Mouse (Mus musculus) intestine, embryonic 14.5 days (tissue): ENCODE results near the gene Pcbp4. TPM values are rescaled to one million over a fixed set of nuclear protein-coding genes. Genes with fewer than 3 reads are reported as not detected.

Experiments used
- ATAC-seq: fragments of 200-750 bp; cut with Nextera tagmentation; replicated peaks from 2 replicates; pipeline ENCODE4 v1.8.0; 2017; ENCODE audit warnings: low read depth, moderate number of reproducible peaks, moderate TSS enrichment, moderate library complexity; ENCODE audit not compliant: low FRiP score, low TSS enrichment
- DNase-seq: peaks from one replicate; pipeline ENCODE4 v3.0.0-alpha.2; 2018; ENCODE audit warnings: low spot score
- H3K27ac ChIP-seq: fragments of 300-500 bp; sonication (generic); 2 replicates; pipeline ENCODE4 v1.5.1; 2014; ENCODE audit warnings: low read depth, mild to moderate bottlenecking, control low read depth
- H3K27me3 ChIP-seq: fragments of 300-500 bp; sonication (generic); replicated peaks from 2 replicates; pipeline ENCODE4 v1.6.1; 2014; ENCODE audit warnings: low read length, control low read depth; ENCODE audit not compliant: control insufficient read depth, insufficient read depth
- H3K36me3 ChIP-seq: fragments of 300-500 bp; sonication (generic); 2 replicates; pipeline ENCODE4 v1.6.1; 2014; ENCODE audit warnings: low read length, control low read depth; ENCODE audit not compliant: control insufficient read depth, insufficient read depth
- H3K4me1 ChIP-seq: fragments of 300-500 bp; sonication (generic); replicated peaks from 2 replicates; pipeline ENCODE4 v1.6.1; 2014; ENCODE audit warnings: low read length, control low read depth, mixed read lengths; ENCODE audit not compliant: control insufficient read depth, insufficient read depth
- H3K4me2 ChIP-seq: fragments of 300-500 bp; sonication (generic); 2 replicates; pipeline ENCODE4 v1.6.1; 2014; ENCODE audit warnings: low read length
- H3K4me3 ChIP-seq: fragments of 300-500 bp; sonication (generic); 2 replicates; pipeline ENCODE4 v1.5.1; 2014; ENCODE audit warnings: low read depth, low read length, control low read depth, mixed read lengths
- H3K9ac ChIP-seq: fragments of 300-500 bp; sonication (generic); 2 replicates; pipeline ENCODE4 v1.6.1; 2014; ENCODE audit warnings: mild to moderate bottlenecking, low read length
- H3K9me3 ChIP-seq: fragments of 300-500 bp; sonication (generic); 2 replicates; pipeline ENCODE4 v1.6.1; 2016; ENCODE audit warnings: low read length, control low read depth; ENCODE audit not compliant: control insufficient read depth
- WGBS: fragments of 180-500 bp; shearing (Covaris S2); extraction: QIAGEN DNeasy Blood & Tissue Kit; methylation state at CpG from one replicate; pipeline ENCODE4 v1.1.7; 2014; 5-methylcytosine and 5-hydroxymethylcytosine counted together
- polyA plus RNA-seq: library from polyadenylated mRNA; unstranded; fragments of >200 nt; fragmentation: Nextera tagmentation; extraction: Ambion mirVana; gene quantifications from 2 replicates; pipeline ENCODE4 v1.2.1, GENCODE M21; 2014

Pcbp4 gene
- polyA plus RNA-seq, 1 experiment from 2014 or later, result 55.3 TPM

- Histone ChIP-seq H3K4me3 (peak overlapping the region; percentile 85), H3K4me2 (peak overlapping the region; percentile 96), H3K9ac (peak overlapping the region; percentile 69), H3K9me3 (no peaks in the 10 kb centered on the region), H3K36me3 (peaks cover 18% of the 10 kb centered on the region), H3K27me3 (no peaks in the 10 kb centered on the region), H3K27ac (no peak overlapping the region), H3K4me1 (peaks cover 15% of the 10 kb centered on the region)
- WGBS, result 2% methylated on average over 16 of the region's 16 CpGs
- ATAC-seq (no peak), DNase-seq (no peak)
These were observed 24.6 kb downstream of the Pcbp4 start for GRCm38 (mm10) chr9:106477649-106478048.

- DNase-seq (no peak), ATAC-seq (no peak)
- Histone ChIP-seq H3K27me3 (no peaks in the 10 kb centered on the region), H3K4me1 (peaks cover 15% of the 10 kb centered on the region), H3K9ac (peak overlapping the region; percentile 69), H3K27ac (no peak overlapping the region), H3K4me2 (peak overlapping the region; percentile 96), H3K4me3 (peak overlapping the region; percentile 85), H3K36me3 (peaks cover 22% of the 10 kb centered on the region), H3K9me3 (no peaks in the 10 kb centered on the region)
- WGBS, result 81% methylated on average over 9 of the region's 9 CpGs
These were observed 25.0 kb downstream of the Pcbp4 start for GRCm38 (mm10) chr9:106478101-106478500.

GRCm38 (mm10) chr9:106480541-106480940 lies 27.4 kb downstream of the Pcbp4 start:
- peaks cover 46% of the 10 kb centered on the region for H3K36me3 ChIP-seq
- H3K9ac ChIP-seq, result no peak overlapping the region
- H3K4me2 ChIP-seq, result no peak overlapping the region
- H3K4me1 ChIP-seq, result peaks cover 15% of the 10 kb centered on the region
- H3K9me3 ChIP-seq, result no peaks in the 10 kb centered on the region
- no peak for ATAC-seq
- H3K27ac ChIP-seq, result no peak overlapping the region
- no peaks in the 10 kb centered on the region for H3K27me3 ChIP-seq
- no peak for DNase-seq
- H3K4me3 ChIP-seq, result no peak overlapping the region
- 94% methylated on average over 7 of the region's 7 CpGs for WGBS

- no peak overlapping the region for H3K4me3 ChIP-seq
- no peak overlapping the region for H3K9ac ChIP-seq
- ATAC-seq (no peak), DNase-seq (no peak)
- no peaks in the 10 kb centered on the region for H3K9me3 ChIP-seq
- WGBS, result 96% methylated on average over 15 of the region's 15 CpGs
- H3K4me2 ChIP-seq, result no peak overlapping the region
- peaks cover 15% of the 10 kb centered on the region for H3K4me1 ChIP-seq
- no peak overlapping the region for H3K27ac ChIP-seq
- H3K36me3 ChIP-seq, result peaks cover 52% of the 10 kb centered on the region
- H3K27me3 ChIP-seq, result no peaks in the 10 kb centered on the region
These were observed 28.0 kb downstream of the Pcbp4 start for GRCm38 (mm10) chr9:106481075-106481474.

- Histone ChIP-seq H3K27ac (no peak overlapping the region), H3K4me1 (peaks cover 10% of the 10 kb centered on the region), H3K9ac (no peak overlapping the region), H3K36me3 (peaks cover 52% of the 10 kb centered on the region), H3K4me2 (no peak overlapping the region), H3K27me3 (no peaks in the 10 kb centered on the region), H3K9me3 (no peaks in the 10 kb centered on the region), H3K4me3 (no peak overlapping the region)
- ATAC-seq (no peak), DNase-seq (no peak)
- 93% methylated on average over 13 of the region's 13 CpGs for WGBS
These were observed 28.6 kb downstream of the Pcbp4 start for GRCm38 (mm10) chr9:106481676-106482075.

GRCm38 (mm10) chr9:106482578-106483115 lies 29.6 kb downstream of the Pcbp4 start:
- H3K27ac ChIP-seq, result no peak overlapping the region
- peaks cover 52% of the 10 kb centered on the region for H3K36me3 ChIP-seq
- H3K9me3 ChIP-seq, result no peaks in the 10 kb centered on the region
- ATAC-seq (no peak), DNase-seq (no peak)
- H3K9ac ChIP-seq, result no peak overlapping the region
- peaks cover 10% of the 10 kb centered on the region for H3K4me1 ChIP-seq
- 89% methylated on average over 17 of the region's 17 CpGs for WGBS
- H3K4me3 ChIP-seq, result no peak overlapping the region
- no peak overlapping the region for H3K4me2 ChIP-seq
- no peaks in the 10 kb centered on the region for H3K27me3 ChIP-seq

- peaks cover 52% of the 10 kb centered on the region for H3K36me3 ChIP-seq
- no peak overlapping the region for H3K27ac ChIP-seq
- no peaks in the 10 kb centered on the region for H3K27me3 ChIP-seq
- no peak overlapping the region for H3K9ac ChIP-seq
- no peak overlapping the region for H3K4me3 ChIP-seq
- peaks cover 5% of the 10 kb centered on the region for H3K4me1 ChIP-seq
- H3K4me2 ChIP-seq, result no peak overlapping the region
- WGBS, result 96% methylated on average over 10 of the region's 10 CpGs
- no peaks in the 10 kb centered on the region for H3K9me3 ChIP-seq
- ATAC-seq, result no peak
- DNase-seq, result no peak
These were observed 30.0 kb downstream of the Pcbp4 start for GRCm38 (mm10) chr9:106483136-106483535.

GRCm38 (mm10) chr9:106483606-106484005 lies 30.5 kb downstream of the Pcbp4 start:
- Histone ChIP-seq H3K4me2 (no peak overlapping the region), H3K36me3 (peaks cover 52% of the 10 kb centered on the region), H3K9me3 (no peaks in the 10 kb centered on the region), H3K4me1 (0 out of 2 replicates have a peak, but pooled peaks cover under 1% of the 10 kb centered on the region), H3K9ac (no peak overlapping the region), H3K27me3 (no peaks in the 10 kb centered on the region), H3K27ac (no peak overlapping the region), H3K4me3 (no peak overlapping the region)
- DNase-seq, result no peak
- 92% methylated on average over 17 of the region's 17 CpGs for WGBS
- ATAC-seq, result no peak

- H3K4me1 ChIP-seq, result no peaks in the 10 kb centered on the region
- WGBS, result 85% methylated on average over 10 of the region's 10 CpGs
- peaks cover 47% of the 10 kb centered on the region for H3K36me3 ChIP-seq
- H3K27ac ChIP-seq, result no peak overlapping the region
- H3K4me2 ChIP-seq, result no peak overlapping the region
- H3K27me3 ChIP-seq, result no peaks in the 10 kb centered on the region
- ATAC-seq, result no peak
- no peaks in the 10 kb centered on the region for H3K9me3 ChIP-seq
- no peak overlapping the region for H3K9ac ChIP-seq
- DNase-seq, result no peak
- H3K4me3 ChIP-seq, result no peak overlapping the region
These were observed 32.0 kb downstream of the Pcbp4 start for GRCm38 (mm10) chr9:106485076-106485475.
